Mouse (Mus musculus) liver, embryonic 12.5 days (tissue): ENCODE measurements around the gene Eps15l1. TPM values are rescaled to one million over a fixed set of nuclear protein-coding genes. Genes with fewer than 3 reads are reported as not detected.

Experiments
- ATAC-seq: fragments of 200-750 bp; cut with Nextera tagmentation; 2 replicates; pipeline ENCODE4 v1.8.0; 2017; ENCODE audit warnings: moderate number of reproducible peaks, mild to moderate bottlenecking, moderate library complexity
- H3K27ac ChIP-seq: fragments of 300-500 bp; sonication (generic); 2 replicates; pipeline ENCODE4 v1.5.1; 2016; ENCODE audit warnings: mild to moderate bottlenecking
- H3K27me3 ChIP-seq: fragments of 300-500 bp; sonication (generic); replicated peaks from 2 replicates; pipeline ENCODE4 v1.6.1; 2016; ENCODE audit warnings: mild to moderate bottlenecking, moderate library complexity
- H3K36me3 ChIP-seq: fragments of 300-500 bp; sonication (generic); 2 replicates; pipeline ENCODE4 v1.6.1; 2016; ENCODE audit warnings: mild to moderate bottlenecking, moderate library complexity
- H3K4me1 ChIP-seq: fragments of 300-500 bp; sonication (generic); 2 replicates; pipeline ENCODE4 v1.6.1; 2016
- H3K4me2 ChIP-seq: fragments of 300-500 bp; sonication (generic); 2 replicates; pipeline ENCODE4 v1.6.1; 2016; ENCODE audit warnings: mild to moderate bottlenecking, moderate library complexity
- H3K4me3 ChIP-seq: fragments of 300-500 bp; sonication (generic); 2 replicates; pipeline ENCODE4 v1.5.1; 2016; ENCODE audit warnings: mild to moderate bottlenecking, moderate library complexity
- H3K9ac ChIP-seq: fragments of 300-500 bp; sonication (generic); 2 replicates; pipeline ENCODE4 v1.6.1; 2016; ENCODE audit warnings: mild to moderate bottlenecking, moderate library complexity
- H3K9me3 ChIP-seq: fragments of 300-500 bp; sonication (generic); replicated peaks from 2 replicates; pipeline ENCODE4 v1.6.1; 2016; ENCODE audit warnings: mild to moderate bottlenecking, moderate library complexity
- WGBS: fragments of 180-500 bp; shearing (Covaris S2); methylation state at CpG from one replicate; pipeline ENCODE4 v1.1.7; 2016; ENCODE audit not compliant: insufficient replicate concordance; 5-methylcytosine and 5-hydroxymethylcytosine counted together
- microRNA-seq: library from miRNA; unstranded; fragments of <30 nt; microRNA quantifications from one replicate; pipeline ENCODE4, GENCODE M21; 2017
- polyA plus RNA-seq: library from polyadenylated mRNA; unstranded; fragments of >200 nt; fragmentation: Nextera tagmentation; extraction: Ambion mirVana; gene quantifications from 2 replicates; pipeline ENCODE4 v1.2.1, GENCODE M21; 2016

Gene Eps15l1
- polyA plus RNA-seq, 1 experiment from 2014 or later, result 29.8 TPM

GRCm38 (mm10) chr8:72295679-72296078 is 125.6 kb downstream of the Eps15l1 start:
- H3K9ac ChIP-seq, result no peak overlapping the region
- no peaks in the 10 kb centered on the region for H3K36me3 ChIP-seq
- no peaks in the 10 kb centered on the region for H3K27me3 ChIP-seq
- H3K9me3 ChIP-seq, result no peaks in the 10 kb centered on the region
- no peak overlapping the region for H3K4me3 ChIP-seq
- peak; percentile 62 for ATAC-seq
- peaks cover 19% of the 10 kb centered on the region for H3K4me1 ChIP-seq
- WGBS, result 22% methylated on average over 8 of the region's 8 CpGs
- H3K27ac ChIP-seq, result peak overlapping the region; percentile 72
- 0 out of 2 replicates have a peak overlapping the region, but pooled peaks have one; percentile 15 for H3K4me2 ChIP-seq

GRCm38 (mm10) chr8:72295125-72295524 is 126.1 kb downstream of the Eps15l1 start:
- H3K36me3 ChIP-seq, result no peaks in the 10 kb centered on the region
- peak overlapping the region; percentile 15; the same call in 1 of the 2 replicates for H3K4me2 ChIP-seq
- no peak overlapping the region for H3K9ac ChIP-seq
- H3K4me3 ChIP-seq, result no peak overlapping the region
- H3K4me1 ChIP-seq, result peaks cover 19% of the 10 kb centered on the region
- H3K27ac ChIP-seq, result peak overlapping the region; percentile 72; the same call in 1 of the 2 replicates
- H3K27me3 ChIP-seq, result no peaks in the 10 kb centered on the region
- 34% methylated on average over 3 of the region's 3 CpGs for WGBS
- H3K9me3 ChIP-seq, result no peaks in the 10 kb centered on the region
- ATAC-seq, result no peak

GRCm38 (mm10) chr8:72293309-72293708 is 128.0 kb downstream of the Eps15l1 start:
- H3K4me1 ChIP-seq, result peaks cover 19% of the 10 kb centered on the region
- H3K36me3 ChIP-seq, result no peaks in the 10 kb centered on the region
- no peaks in the 10 kb centered on the region for H3K27me3 ChIP-seq
- H3K9ac ChIP-seq, result no peak overlapping the region
- H3K4me3 ChIP-seq, result no peak overlapping the region
- H3K9me3 ChIP-seq, result no peaks in the 10 kb centered on the region
- H3K27ac ChIP-seq, result no peak overlapping the region
- no peak for ATAC-seq
- H3K4me2 ChIP-seq, result no peak overlapping the region

GRCm38 (mm10) chr8:72291104-72291503 is 130.2 kb downstream of the Eps15l1 start:
- H3K9ac ChIP-seq, result no peak overlapping the region
- no peak for ATAC-seq
- peaks cover 18% of the 10 kb centered on the region for H3K4me1 ChIP-seq
- no peaks in the 10 kb centered on the region for H3K9me3 ChIP-seq
- H3K4me2 ChIP-seq, result no peak overlapping the region
- no peaks in the 10 kb centered on the region for H3K27me3 ChIP-seq
- WGBS, result 33% methylated on average over 2 of the region's 2 CpGs
- no peak overlapping the region for H3K27ac ChIP-seq
- no peak overlapping the region for H3K4me3 ChIP-seq
- H3K36me3 ChIP-seq, result no peaks in the 10 kb centered on the region

Small RNA genes within 50 kb of the gene (microRNA-seq; reads per million reads assigned to microRNA genes)
- 2.8 reads per million for gene Mir7068

Other genes starting within 250 kb of the Eps15l1 start
- gene Hsh2d, start 231.8 kb downstream of the Eps15l1 start, polyA plus RNA-seq, result 0.28 and 0.32 TPM in 2 replicates
- not detected in 2 replicates for gene Cib3, start 208.6 kb downstream of the Eps15l1 start, polyA plus RNA-seq
- gene Gm11034, start 207.8 kb downstream of the Eps15l1 start, polyA plus RNA-seq, result not detected in 2 replicates
- gene Fam32a, start 201.7 kb downstream of the Eps15l1 start, polyA plus RNA-seq, result 42.7 and 43.0 TPM in 2 replicates
- 80.9 and 85.0 TPM in 2 replicates for gene Ap1m1, start 181.4 kb downstream of the Eps15l1 start, polyA plus RNA-seq
- 10.1 and 10.3 TPM in 2 replicates for gene Gm10282, start 116.2 kb downstream of the Eps15l1 start, polyA plus RNA-seq
- 5.7 and 6.0 TPM in 2 replicates for gene Klf2, start 102.4 kb downstream of the Eps15l1 start, polyA plus RNA-seq
- gene Calr3, start 22.4 kb upstream of the Eps15l1 start, polyA plus RNA-seq, result 1.0 and 1.1 TPM in 2 replicates
- gene 1700030K09Rik, start 22.4 kb upstream of the Eps15l1 start, polyA plus RNA-seq, result 7.0 and 7.7 TPM in 2 replicates
- gene Cherp, start 53.8 kb upstream of the Eps15l1 start, polyA plus RNA-seq, result 41.6 and 45.0 TPM in 2 replicates
- gene Slc35e1, start 71.2 kb upstream of the Eps15l1 start, polyA plus RNA-seq, result 17.1 and 17.7 TPM in 2 replicates
- 11.3 and 11.6 TPM in 2 replicates for gene Med26, start 126.8 kb upstream of the Eps15l1 start, polyA plus RNA-seq
- 55.1 and 57.8 TPM in 2 replicates for gene Smim7, start 149.6 kb upstream of the Eps15l1 start, polyA plus RNA-seq
- gene Tmem38a, start 150.6 kb upstream of the Eps15l1 start, polyA plus RNA-seq, result 2.5 TPM in 2 replicates
- 0.01 TPM in 1 of 2 replicates, not detected in the other for gene Nwd1, start 225.3 kb upstream of the Eps15l1 start, polyA plus RNA-seq